Mouse (Mus musculus) embryonic facial prominence, embryonic 10.5 days (tissue): ENCODE results near the gene Nanog. TPM values are rescaled to one million over a fixed set of nuclear protein-coding genes. Genes with fewer than 3 reads are reported as not detected.

Source experiments
- DNase-seq: peaks from one replicate; pipeline ENCODE4 v3.0.0-alpha.2; 2017; ENCODE audit warnings: low spot score
- H3K27ac ChIP-seq: fragments of 300-500 bp; sonication (generic); replicated peaks from 2 replicates; pipeline ENCODE4 v1.5.1; 2016; ENCODE audit warnings: mild to moderate bottlenecking
- H3K27me3 ChIP-seq: fragments of 300-500 bp; sonication (generic); replicated peaks from 2 replicates; pipeline ENCODE4 v1.6.1; 2016; ENCODE audit warnings: low read depth, mild to moderate bottlenecking; ENCODE audit not compliant: poor library complexity, severe bottlenecking
- H3K36me3 ChIP-seq: fragments of 300-500 bp; sonication (generic); replicated peaks from 2 replicates; pipeline ENCODE4 v1.6.1; 2016; ENCODE audit warnings: mild to moderate bottlenecking, moderate library complexity
- H3K4me1 ChIP-seq: fragments of 300-500 bp; sonication (generic); 2 replicates; pipeline ENCODE4 v1.6.1; 2016
- H3K4me3 ChIP-seq: fragments of 300-500 bp; sonication (generic); 2 replicates; pipeline ENCODE4 v1.5.1; 2016; ENCODE audit warnings: mild to moderate bottlenecking, moderate library complexity
- H3K9me3 ChIP-seq: fragments of 300-500 bp; sonication (generic); 2 replicates; pipeline ENCODE4 v1.6.1; 2016; ENCODE audit warnings: mild to moderate bottlenecking
- WGBS: fragments of 180-500 bp; shearing (Covaris S2); methylation state at CpG from one replicate; pipeline ENCODE4 v1.1.7; 2016; 5-methylcytosine and 5-hydroxymethylcytosine counted together
- polyA plus RNA-seq: library from polyadenylated mRNA; unstranded; fragments of >200 nt; fragmentation: Nextera tagmentation; extraction: Ambion mirVana; gene quantifications from 2 replicates; pipeline ENCODE4 v1.2.1, GENCODE M21; 2016

Nanog gene
- 0.26 TPM in 1 of 2 replicates, not detected in the other for polyA plus RNA-seq

- 14% methylated on average over 12 of the region's 12 CpGs for WGBS
- Histone ChIP-seq H3K36me3 (no peaks in the 10 kb centered on the region), H3K4me1 (peaks cover 13% of the 10 kb centered on the region), H3K9me3 (no peaks in the 10 kb centered on the region), H3K4me3 (no peak within 1 kb of the TSS), H3K27ac (no peak within 1 kb of the TSS), H3K27me3 (peaks cover 35% of the 10 kb centered on the region)
- DNase-seq, result no peak
Observed at GRCm38 (mm10) chr6:122707036-122707800, at the start of gene Nanog. Gene Nanog, plus strand, starts transcription at chr6:122707489.

GRCm38 (mm10) chr6:122657630-122658029 is 49.7 kb upstream of the Nanog start:
- no peak for DNase-seq
- no peak overlapping the region for H3K27ac ChIP-seq
- H3K4me1 ChIP-seq, result peaks cover under 1% of the 10 kb centered on the region; the same call in 1 of the 2 replicates
- peaks cover 10% of the 10 kb centered on the region for H3K27me3 ChIP-seq
- no peaks in the 10 kb centered on the region for H3K9me3 ChIP-seq
- H3K36me3 ChIP-seq, result no peaks in the 10 kb centered on the region
- WGBS, result 86% methylated on average over 5 of the region's 5 CpGs
- H3K4me3 ChIP-seq, result no peak overlapping the region

GRCm38 (mm10) chr6:122659567-122659966 is 47.7 kb upstream of the Nanog start:
- H3K27ac ChIP-seq, result no peak overlapping the region
- peaks cover 24% of the 10 kb centered on the region for H3K27me3 ChIP-seq
- 15% methylated on average over 7 of the region's 7 CpGs for WGBS
- peak; percentile 50 for DNase-seq
- no peak overlapping the region for H3K4me3 ChIP-seq
- H3K9me3 ChIP-seq, result no peaks in the 10 kb centered on the region
- no peaks in the 10 kb centered on the region for H3K36me3 ChIP-seq
- H3K4me1 ChIP-seq, result peaks cover 8% of the 10 kb centered on the region

- Histone ChIP-seq H3K27me3 (peaks cover 24% of the 10 kb centered on the region), H3K4me1 (peaks cover 8% of the 10 kb centered on the region), H3K9me3 (no peaks in the 10 kb centered on the region), H3K36me3 (no peaks in the 10 kb centered on the region), H3K27ac (no peak overlapping the region), H3K4me3 (no peak overlapping the region)
- peak; percentile 49 for DNase-seq
- 41% methylated on average over 8 of the region's 8 CpGs for whole genome bisulfite sequencing
Observed at GRCm38 (mm10) chr6:122660601-122661379, 46.5 kb upstream of the Nanog start.

- 38% methylated on average over 22 of the region's 22 CpGs for WGBS
- Histone ChIP-seq H3K4me1 (peaks cover 8% of the 10 kb centered on the region), H3K9me3 (no peaks in the 10 kb centered on the region), H3K27me3 (peaks cover 24% of the 10 kb centered on the region), H3K27ac (no peak overlapping the region), H3K4me3 (no peak overlapping the region), H3K36me3 (no peaks in the 10 kb centered on the region)
- DNase-seq, result no peak
Observed at GRCm38 (mm10) chr6:122662551-122663264, 44.6 kb upstream of the Nanog start.

GRCm38 (mm10) chr6:122663596-122664206 is 43.6 kb upstream of the Nanog start:
- Histone ChIP-seq H3K4me1 (peaks cover 8% of the 10 kb centered on the region), H3K4me3 (no peak overlapping the region), H3K27me3 (peaks cover 24% of the 10 kb centered on the region), H3K27ac (no peak overlapping the region), H3K36me3 (no peaks in the 10 kb centered on the region), H3K9me3 (no peaks in the 10 kb centered on the region)
- WGBS, result 36% methylated on average over 14 of the region's 14 CpGs
- no peak for DNase-seq

- 84% methylated on average over 7 of the region's 7 CpGs for WGBS
Observed at GRCm38 (mm10) chr6:122665866-122666265, 41.4 kb upstream of the Nanog start.

GRCm38 (mm10) chr6:122667715-122668114 is 39.6 kb upstream of the Nanog start:
- H3K36me3 ChIP-seq, result no peaks in the 10 kb centered on the region
- H3K4me1 ChIP-seq, result peaks cover 12% of the 10 kb centered on the region
- H3K27ac ChIP-seq, result no peak overlapping the region
- 75% methylated on average over 5 of the region's 5 CpGs for WGBS
- H3K4me3 ChIP-seq, result no peak overlapping the region
- no peak for DNase-seq
- H3K9me3 ChIP-seq, result no peaks in the 10 kb centered on the region
- peaks cover 14% of the 10 kb centered on the region for H3K27me3 ChIP-seq

More at GRCm38 (mm10) chr6:122665866-122666265, 41.4 kb upstream of the Nanog start:
- Histone ChIP-seq H3K9me3 (no peaks in the 10 kb centered on the region), H3K4me1 (peaks cover 14% of the 10 kb centered on the region), H3K4me3 (no peak overlapping the region), H3K27ac (no peak overlapping the region), H3K27me3 (peaks cover 24% of the 10 kb centered on the region), H3K36me3 (no peaks in the 10 kb centered on the region)
- DNase-seq, result no peak

- Histone ChIP-seq H3K36me3 (no peaks in the 10 kb centered on the region), H3K4me3 (no peak overlapping the region), H3K4me1 (peaks cover 6% of the 10 kb centered on the region), H3K27me3 (peaks cover 3% of the 10 kb centered on the region), H3K27ac (no peak overlapping the region), H3K9me3 (no peaks in the 10 kb centered on the region)
- no peak for DNase-seq
- 78% methylated on average over 5 of the region's 5 CpGs for WGBS
Observed at GRCm38 (mm10) chr6:122668823-122669222, 38.5 kb upstream of the Nanog start.

- Histone ChIP-seq H3K4me3 (peak overlapping the region; percentile 58), H3K4me1 (peaks cover 6% of the 10 kb centered on the region), H3K27me3 (no peaks in the 10 kb centered on the region; the same call in 1 of the 2 replicates), H3K36me3 (no peaks in the 10 kb centered on the region), H3K27ac (peak overlapping the region; percentile 61), H3K9me3 (no peaks in the 10 kb centered on the region)
- DNase-seq, result peak; percentile 94
- 6% methylated on average over 19 of the region's 19 CpGs for WGBS
Observed at GRCm38 (mm10) chr6:122669406-122670200, 37.7 kb upstream of the Nanog start.

- 29% methylated on average over 10 of the region's 10 CpGs for WGBS
- peak overlapping the region; percentile 61; the same call in 1 of the 2 replicates for H3K27ac ChIP-seq
Observed at GRCm38 (mm10) chr6:122670201-122670551, 37.1 kb upstream of the Nanog start.

More at GRCm38 (mm10) chr6:122670201-122670551, 37.1 kb upstream of the Nanog start:
- Histone ChIP-seq H3K36me3 (no peaks in the 10 kb centered on the region), H3K9me3 (no peaks in the 10 kb centered on the region), H3K27me3 (no peaks in the 10 kb centered on the region; the same call in 1 of the 2 replicates), H3K4me3 (peak overlapping the region; percentile 58), H3K4me1 (peaks cover 6% of the 10 kb centered on the region)
- DNase-seq, result peak; percentile 21
